Mouse (Mus musculus) kidney, embryonic 15.5 days (tissue): ENCODE data around the gene Slc8a2. TPM values are rescaled to one million over a fixed set of nuclear protein-coding genes. Genes with fewer than 3 reads are reported as not detected.

Experiments used
- ATAC-seq: fragments of 200-750 bp; cut with Nextera tagmentation; replicated peaks from 2 replicates; pipeline ENCODE4 v1.8.0; 2017; ENCODE audit warnings: moderate TSS enrichment; ENCODE audit not compliant: low FRiP score
- H3K27ac ChIP-seq: fragments of 300-500 bp; sonication (generic); 2 replicates; pipeline ENCODE4 v1.5.1; 2015; ENCODE audit warnings: mild to moderate bottlenecking, inconsistent platforms
- H3K27me3 ChIP-seq: fragments of 300-500 bp; sonication (generic); 2 replicates; pipeline ENCODE4 v1.6.1; 2015; ENCODE audit warnings: inconsistent platforms
- H3K36me3 ChIP-seq: fragments of 300-500 bp; sonication (generic); 2 replicates; pipeline ENCODE4 v1.6.1; 2015; ENCODE audit warnings: inconsistent platforms
- H3K4me1 ChIP-seq: fragments of 300-500 bp; sonication (generic); 2 replicates; pipeline ENCODE4 v1.6.1; 2015; ENCODE audit warnings: inconsistent platforms
- H3K4me2 ChIP-seq: fragments of 300-500 bp; sonication (generic); 2 replicates; pipeline ENCODE4 v1.6.1; 2015; ENCODE audit warnings: moderate library complexity, mild to moderate bottlenecking, inconsistent platforms
- H3K4me3 ChIP-seq: fragments of 300-500 bp; sonication (generic); replicated peaks from 2 replicates; pipeline ENCODE4 v1.5.1; 2015; ENCODE audit warnings: mild to moderate bottlenecking, inconsistent platforms
- H3K9ac ChIP-seq: fragments of 300-500 bp; sonication (generic); 2 replicates; pipeline ENCODE4 v1.6.1; 2015; ENCODE audit warnings: mild to moderate bottlenecking, inconsistent platforms
- H3K9me3 ChIP-seq: fragments of 300-500 bp; sonication (generic); replicated peaks from 2 replicates; pipeline ENCODE4 v1.6.1; 2016; ENCODE audit warnings: inconsistent platforms
- WGBS: fragments of 180-500 bp; shearing (Covaris S2); methylation state at CpG from one replicate; pipeline ENCODE4 v1.1.7; 2015; ENCODE audit warnings: mixed read lengths; 5-methylcytosine and 5-hydroxymethylcytosine counted together
- polyA plus RNA-seq: library from polyadenylated mRNA; unstranded; fragments of >200 nt; fragmentation: Nextera tagmentation; extraction: Ambion mirVana; gene quantifications from 2 replicates; pipeline ENCODE4 v1.2.1, GENCODE M21; 2015

Gene Slc8a2
- polyA plus RNA-seq, 1 experiment from 2014 or later: 0.19 TPM

GRCm38 (mm10) chr7:16174597-16175541 lies 45.2 kb downstream of the Slc8a2 start, which contains the start of gene Meis3:
TSS of gene Meis3 (plus strand) at chr7:16175090.
- H3K27me3 ChIP-seq: peaks cover 5% of the 10 kb centered on the region; the same call in 1 of the 2 replicates
- H3K9me3 ChIP-seq: no peaks in the 10 kb centered on the region
- peak within 1 kb of the TSS; percentile 81 for H3K4me2 ChIP-seq
- H3K27ac ChIP-seq: peak within 1 kb of the TSS; percentile 28
- H3K9ac ChIP-seq: peak within 1 kb of the TSS; percentile 61
- WGBS: 1% methylated on average over 42 of the region's 42 CpGs
- ATAC-seq: peak; percentile 68
- peaks cover 44% of the 10 kb centered on the region for H3K4me1 ChIP-seq
- H3K36me3 ChIP-seq: peaks cover 8% of the 10 kb centered on the region
- H3K4me3 ChIP-seq: peak within 1 kb of the TSS; percentile 62

GRCm38 (mm10) chr7:16175542-16175931 lies 45.9 kb downstream of the Slc8a2 start:
- 0% methylated on average over 10 of the region's 10 CpGs for WGBS
- Histone ChIP-seq H3K36me3 (peaks cover 10% of the 10 kb centered on the region), H3K4me3 (peak overlapping the region; percentile 62), H3K9me3 (no peaks in the 10 kb centered on the region), H3K27ac (peak overlapping the region; percentile 28; the same call in 1 of the 2 replicates), H3K9ac (peak overlapping the region; percentile 61), H3K4me2 (peak overlapping the region; percentile 81), H3K27me3 (peaks cover 5% of the 10 kb centered on the region; the same call in 1 of the 2 replicates), H3K4me1 (peaks cover 44% of the 10 kb centered on the region)
- ATAC-seq: peak; percentile 3; the same call in 1 of the 2 replicates

GRCm38 (mm10) chr7:16178114-16178513 lies 48.5 kb downstream of the Slc8a2 start:
- no peak overlapping the region for H3K27ac ChIP-seq
- H3K36me3 ChIP-seq: peaks cover 10% of the 10 kb centered on the region
- no peak overlapping the region for H3K4me3 ChIP-seq
- ATAC-seq: no peak
- WGBS: 88% methylated on average over 4 of the region's 4 CpGs
- no peak overlapping the region for H3K9ac ChIP-seq
- H3K27me3 ChIP-seq: peaks cover 5% of the 10 kb centered on the region; the same call in 1 of the 2 replicates
- no peak overlapping the region for H3K4me2 ChIP-seq
- no peaks in the 10 kb centered on the region for H3K9me3 ChIP-seq
- H3K4me1 ChIP-seq: peaks cover 30% of the 10 kb centered on the region

GRCm38 (mm10) chr7:16183663-16184062 lies 54.0 kb downstream of the Slc8a2 start:
- H3K4me3 ChIP-seq: no peak overlapping the region
- no peaks in the 10 kb centered on the region for H3K4me1 ChIP-seq
- H3K36me3 ChIP-seq: peaks cover 13% of the 10 kb centered on the region
- H3K27ac ChIP-seq: no peak overlapping the region
- 0 out of 2 replicates have a peak, but pooled peaks have one; percentile 22 for ATAC-seq
- H3K27me3 ChIP-seq: no peaks in the 10 kb centered on the region
- H3K4me2 ChIP-seq: no peak overlapping the region
- H3K9ac ChIP-seq: no peak overlapping the region
- H3K9me3 ChIP-seq: no peaks in the 10 kb centered on the region
- 24% methylated on average over 8 of the region's 8 CpGs for WGBS

GRCm38 (mm10) chr7:16187494-16187893 lies 57.9 kb downstream of the Slc8a2 start:
- no peak overlapping the region for H3K9ac ChIP-seq
- peaks cover 4% of the 10 kb centered on the region; the same call in 1 of the 2 replicates for H3K36me3 ChIP-seq
- H3K27ac ChIP-seq: no peak overlapping the region
- no peaks in the 10 kb centered on the region for H3K4me1 ChIP-seq
- 83% methylated on average over 8 of the region's 8 CpGs for WGBS
- ATAC-seq: no peak
- H3K4me2 ChIP-seq: no peak overlapping the region
- H3K4me3 ChIP-seq: no peak overlapping the region
- H3K27me3 ChIP-seq: no peaks in the 10 kb centered on the region
- no peaks in the 10 kb centered on the region for H3K9me3 ChIP-seq

- Histone ChIP-seq H3K36me3 (peaks cover 4% of the 10 kb centered on the region), H3K9ac (no peak overlapping the region), H3K4me2 (no peak overlapping the region), H3K9me3 (no peaks in the 10 kb centered on the region), H3K4me3 (no peak overlapping the region), H3K4me1 (peaks cover 4% of the 10 kb centered on the region; the same call in 1 of the 2 replicates), H3K27ac (no peak overlapping the region), H3K27me3 (no peaks in the 10 kb centered on the region)
- no peak for ATAC-seq
- WGBS: 18% methylated on average over 5 of the region's 5 CpGs
These were observed 62.7 kb downstream of the Slc8a2 start for GRCm38 (mm10) chr7:16192315-16192714.

GRCm38 (mm10) chr7:16193702-16194101 lies 64.1 kb downstream of the Slc8a2 start:
- Histone ChIP-seq H3K27ac (no peak overlapping the region), H3K4me1 (peaks cover 5% of the 10 kb centered on the region; the same call in 1 of the 2 replicates), H3K27me3 (no peaks in the 10 kb centered on the region), H3K9me3 (no peaks in the 10 kb centered on the region), H3K9ac (no peak overlapping the region), H3K4me2 (no peak overlapping the region), H3K4me3 (no peak overlapping the region), H3K36me3 (peaks cover 18% of the 10 kb centered on the region)
- ATAC-seq: no peak
- 44% methylated on average over 3 of the region's 3 CpGs for WGBS

GRCm38 (mm10) chr7:16196616-16197015 lies 67.0 kb downstream of the Slc8a2 start:
- Histone ChIP-seq H3K9me3 (no peaks in the 10 kb centered on the region), H3K4me3 (no peak overlapping the region), H3K27me3 (no peaks in the 10 kb centered on the region), H3K36me3 (peaks cover 45% of the 10 kb centered on the region), H3K4me2 (no peak overlapping the region), H3K9ac (no peak overlapping the region), H3K27ac (no peak overlapping the region), H3K4me1 (peaks cover 5% of the 10 kb centered on the region; the same call in 1 of the 2 replicates)
- ATAC-seq: 0 out of 2 replicates have a peak, but pooled peaks have one; percentile 9
- 46% methylated on average over 6 of the region's 6 CpGs for WGBS

GRCm38 (mm10) chr7:16197166-16197565 lies 67.5 kb downstream of the Slc8a2 start:
- WGBS: 63% methylated on average over 5 of the region's 5 CpGs
- Histone ChIP-seq H3K9me3 (no peaks in the 10 kb centered on the region), H3K27me3 (no peaks in the 10 kb centered on the region), H3K27ac (0 out of 2 replicates have a peak overlapping the region, but pooled peaks have one; percentile 13), H3K36me3 (peaks cover 50% of the 10 kb centered on the region), H3K9ac (no peak overlapping the region), H3K4me2 (no peak overlapping the region), H3K4me3 (no peak overlapping the region), H3K4me1 (peaks cover 5% of the 10 kb centered on the region; the same call in 1 of the 2 replicates)
- ATAC-seq: no peak

- 81% methylated on average over 11 of the region's 11 CpGs for WGBS
- Histone ChIP-seq H3K9ac (no peak overlapping the region), H3K36me3 (peaks cover 64% of the 10 kb centered on the region), H3K9me3 (no peaks in the 10 kb centered on the region), H3K27me3 (no peaks in the 10 kb centered on the region), H3K27ac (no peak overlapping the region), H3K4me1 (peaks cover 11% of the 10 kb centered on the region; the same call in 1 of the 2 replicates), H3K4me2 (no peak overlapping the region), H3K4me3 (no peak overlapping the region)
- no peak for ATAC-seq
These were observed 68.9 kb downstream of the Slc8a2 start for GRCm38 (mm10) chr7:16198540-16198939.

GRCm38 (mm10) chr7:16201136-16201535 lies 71.5 kb downstream of the Slc8a2 start:
- Histone ChIP-seq H3K9ac (no peak overlapping the region), H3K4me3 (no peak overlapping the region), H3K4me2 (no peak overlapping the region), H3K36me3 (peaks cover 83% of the 10 kb centered on the region), H3K27me3 (no peaks in the 10 kb centered on the region), H3K27ac (no peak overlapping the region), H3K4me1 (peaks cover 18% of the 10 kb centered on the region; the same call in 1 of the 2 replicates), H3K9me3 (no peaks in the 10 kb centered on the region)
- WGBS: 90% methylated on average over 6 of the region's 6 CpGs
- ATAC-seq: no peak
